Mouse (Mus musculus): ENCODE results near the gene G6pc3. TPM values are rescaled to one million over a fixed set of nuclear protein-coding genes. Genes with fewer than 3 reads are reported as not detected.

The G6pc3 gene
- polyA plus RNA-seq (2014; fragmentation: Illumina TruSeq; extraction: RNeasy Lipid Tissue Mini Kit (QIAGEN cat#74804); ENCODE audit: low read depth, low replicate concordance): not detected

GRCm38 (mm10) chr11:102189461-102190436 lies at the start of gene G6pc3:
G6pc3 (plus strand) TSS chr11:102189620.

GRCm38 (mm10) chr11:102145471-102146001 lies 43.9 kb upstream of the G6pc3 start, which contains the start of gene Nags:
Nags (plus strand) TSS chr11:102145513.

GRCm38 (mm10) chr11:102156039-102156785 lies 33.2 kb upstream of the G6pc3 start, which contains the start of gene Tmem101:
Tmem101 (minus strand) TSS chr11:102156404.

GRCm38 (mm10) chr11:102184646-102185495 lies 4.5 kb upstream of the G6pc3 start, which contains the start of gene Lsm12:
Lsm12 (minus strand) TSS chr11:102185296.

GRCm38 (mm10) chr11:102230006-102230741 lies 40.8 kb downstream of the G6pc3 start, which contains the start of gene Hdac5:
Hdac5 (minus strand) TSS chr11:102230166.

Other genes starting within 250 kb of the G6pc3 start
- not detected for gene Sost, start 222.6 kb upstream of the G6pc3 start, polyA plus RNA-seq (2014; fragmentation: Illumina TruSeq; extraction: RNeasy Lipid Tissue Mini Kit (QIAGEN cat#74804); ENCODE audit: low read depth, low replicate concordance)
- gene Cfap97d1, start 205.3 kb upstream of the G6pc3 start, polyA plus RNA-seq (2014; fragmentation: Illumina TruSeq; extraction: RNeasy Lipid Tissue Mini Kit (QIAGEN cat#74804); ENCODE audit: low read depth, low replicate concordance): not detected
- gene Dusp3, start 202.6 kb upstream of the G6pc3 start, polyA plus RNA-seq (2014; fragmentation: Illumina TruSeq; extraction: RNeasy Lipid Tissue Mini Kit (QIAGEN cat#74804); ENCODE audit: low read depth, low replicate concordance): 14.0 TPM
- not detected for gene Mpp3, start 161.2 kb upstream of the G6pc3 start, polyA plus RNA-seq (2014; fragmentation: Illumina TruSeq; extraction: RNeasy Lipid Tissue Mini Kit (QIAGEN cat#74804); ENCODE audit: low read depth, low replicate concordance)
- 8.8 TPM for gene Cd300lg, start 148.1 kb upstream of the G6pc3 start, polyA plus RNA-seq (2014; fragmentation: Illumina TruSeq; extraction: RNeasy Lipid Tissue Mini Kit (QIAGEN cat#74804); ENCODE audit: low read depth, low replicate concordance)
- gene Mpp2, start 101.1 kb upstream of the G6pc3 start, polyA plus RNA-seq (2014; fragmentation: Illumina TruSeq; extraction: RNeasy Lipid Tissue Mini Kit (QIAGEN cat#74804); ENCODE audit: low read depth, low replicate concordance): not detected
- gene Ppy, start 88.3 kb upstream of the G6pc3 start, polyA plus RNA-seq (2014; fragmentation: Illumina TruSeq; extraction: RNeasy Lipid Tissue Mini Kit (QIAGEN cat#74804); ENCODE audit: low read depth, low replicate concordance): not detected
- gene Pyy, start 81.8 kb upstream of the G6pc3 start, polyA plus RNA-seq (2014; fragmentation: Illumina TruSeq; extraction: RNeasy Lipid Tissue Mini Kit (QIAGEN cat#74804); ENCODE audit: low read depth, low replicate concordance): not detected
- 3.0 TPM for gene Nags, start 44.1 kb upstream of the G6pc3 start, polyA plus RNA-seq (2014; fragmentation: Illumina TruSeq; extraction: RNeasy Lipid Tissue Mini Kit (QIAGEN cat#74804); ENCODE audit: low read depth, low replicate concordance)
- 1.9 TPM for gene Tmem101, start 33.2 kb upstream of the G6pc3 start, polyA plus RNA-seq (2014; fragmentation: Illumina TruSeq; extraction: RNeasy Lipid Tissue Mini Kit (QIAGEN cat#74804); ENCODE audit: low read depth, low replicate concordance)
- gene Lsm12, start 4.3 kb upstream of the G6pc3 start, polyA plus RNA-seq (2014; fragmentation: Illumina TruSeq; extraction: RNeasy Lipid Tissue Mini Kit (QIAGEN cat#74804); ENCODE audit: low read depth, low replicate concordance): 28.2 TPM
- 3.7 TPM for gene Hdac5, start 40.5 kb downstream of the G6pc3 start, polyA plus RNA-seq (2014; fragmentation: Illumina TruSeq; extraction: RNeasy Lipid Tissue Mini Kit (QIAGEN cat#74804); ENCODE audit: low read depth, low replicate concordance)
- gene BC030867, start 59.3 kb downstream of the G6pc3 start, polyA plus RNA-seq (2014; fragmentation: Illumina TruSeq; extraction: RNeasy Lipid Tissue Mini Kit (QIAGEN cat#74804); ENCODE audit: low read depth, low replicate concordance): not detected
- gene Asb16, start 79.1 kb downstream of the G6pc3 start, polyA plus RNA-seq (2014; fragmentation: Illumina TruSeq; extraction: RNeasy Lipid Tissue Mini Kit (QIAGEN cat#74804); ENCODE audit: low read depth, low replicate concordance): not detected
- 3.8 TPM for gene Tmub2, start 95.3 kb downstream of the G6pc3 start, polyA plus RNA-seq (2014; fragmentation: Illumina TruSeq; extraction: RNeasy Lipid Tissue Mini Kit (QIAGEN cat#74804); ENCODE audit: low read depth, low replicate concordance)
- gene Atxn7l3, start 107.0 kb downstream of the G6pc3 start, polyA plus RNA-seq (2014; fragmentation: Illumina TruSeq; extraction: RNeasy Lipid Tissue Mini Kit (QIAGEN cat#74804); ENCODE audit: low read depth, low replicate concordance): 3.3 TPM
- 12.1 TPM for gene Ubtf, start 130.1 kb downstream of the G6pc3 start, polyA plus RNA-seq (2014; fragmentation: Illumina TruSeq; extraction: RNeasy Lipid Tissue Mini Kit (QIAGEN cat#74804); ENCODE audit: low read depth, low replicate concordance)
- not detected for gene Slc4a1, start 176.6 kb downstream of the G6pc3 start, polyA plus RNA-seq (2014; fragmentation: Illumina TruSeq; extraction: RNeasy Lipid Tissue Mini Kit (QIAGEN cat#74804); ENCODE audit: low read depth, low replicate concordance)
- gene Rundc3a, start 203.8 kb downstream of the G6pc3 start, polyA plus RNA-seq (2014; fragmentation: Illumina TruSeq; extraction: RNeasy Lipid Tissue Mini Kit (QIAGEN cat#74804); ENCODE audit: low read depth, low replicate concordance): not detected
- 57.4 TPM for gene Slc25a39, start 218.3 kb downstream of the G6pc3 start, polyA plus RNA-seq (2014; fragmentation: Illumina TruSeq; extraction: RNeasy Lipid Tissue Mini Kit (QIAGEN cat#74804); ENCODE audit: low read depth, low replicate concordance)
- gene Grn, start 240.7 kb downstream of the G6pc3 start, polyA plus RNA-seq (2014; fragmentation: Illumina TruSeq; extraction: RNeasy Lipid Tissue Mini Kit (QIAGEN cat#74804); ENCODE audit: low read depth, low replicate concordance): 12.5 TPM